Comparison of ENCODE assay signal across 10 mouse cellular contexts in the genomic region with DNA sequence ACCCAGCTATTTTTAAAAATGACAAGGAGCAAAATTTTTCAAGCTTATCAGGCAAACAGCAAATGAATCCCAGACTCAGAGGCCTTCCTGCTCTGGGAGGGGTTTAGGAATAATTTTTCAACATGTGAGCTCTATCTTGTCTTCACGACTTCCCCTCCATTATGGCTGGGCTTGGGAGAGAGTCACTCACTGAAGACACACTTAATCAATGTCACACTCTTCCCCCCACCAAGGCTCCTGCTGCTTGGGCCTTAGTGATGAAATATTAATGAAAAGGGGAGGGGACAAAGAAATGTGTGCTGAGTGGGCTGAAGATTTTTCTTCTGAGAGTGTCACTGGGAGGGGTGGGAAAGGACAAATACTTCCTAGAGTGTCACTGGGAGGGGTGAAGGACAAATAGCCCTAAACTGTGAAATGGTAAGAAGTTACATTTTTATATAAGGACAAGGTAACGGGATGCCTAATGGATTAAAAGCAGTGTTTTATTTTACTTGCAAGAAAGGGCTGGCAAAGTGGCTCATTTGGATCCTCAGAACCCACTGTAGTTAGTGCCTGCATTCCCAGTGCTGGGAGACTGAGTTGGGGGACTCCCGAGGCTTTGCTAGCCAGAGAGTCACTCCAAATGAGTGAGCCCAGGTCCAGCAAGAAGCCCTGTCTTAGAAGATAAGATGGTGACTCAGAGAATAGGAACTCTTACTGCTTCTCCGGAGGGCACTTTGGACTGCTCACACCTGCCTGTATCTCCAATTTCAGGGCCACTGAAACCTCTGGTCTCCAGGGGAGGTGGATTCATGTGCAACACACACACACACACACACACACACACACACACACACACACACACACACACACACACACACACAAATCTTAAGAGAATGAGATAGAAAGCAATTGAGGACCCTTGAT.
DNase-seq lines count a peak whose midpoint lies in the region; ATAC-seq lines count a peak whose summit lies in the region.
"Had no signal": no experiment of that assay in that cellular context is flagged by ENCODE, and none has a peak within 500 bp of the region (broad histone marks: within the 10 kb centered on the region; RNA-seq: fewer than 3 reads in every experiment).

No protein-coding gene starts in this region.

- no peak overlapping the region for H3K4me3 ChIP-seq in kidney, embryonic 15.5 days (replicated peaks)
- no peak overlapping the region for H3K4me3 ChIP-seq in forebrain, embryonic 15.5 days
- H3K4me3 ChIP-seq: liver, embryonic 15.5 days had no signal

- DNase-seq in kidney, postnatal 36 days: no peak
- DNase-seq in mesoderm, embryonic 11.5 days (ENCODE audit: low read depth, low spot score): peak; percentile 61
- peak; percentile 64 for DNase-seq in retina, embryonic 14.5 days (ENCODE audit: low spot score)
- no peak for DNase-seq in left cerebral cortex, adult 18-20 months (ENCODE audit: low spot score in 2 of 2)
- no peak for DNase-seq in natural killer cell, adult 2 months (ENCODE audit: low spot score in 2 of 2)
- no peak for DNase-seq in heart, adult 18-20 months
- DNase-seq: thymus, postnatal 14 days had no signal

- H3K36me3 ChIP-seq in kidney, embryonic 15.5 days: no peaks in the 10 kb centered on the region
- H3K36me3 ChIP-seq in forebrain, embryonic 15.5 days: no peaks in the 10 kb centered on the region
- H3K36me3 ChIP-seq: liver, embryonic 15.5 days had no signal

- no peaks in the 10 kb centered on the region for H3K27me3 ChIP-seq in kidney, embryonic 15.5 days
- no peaks in the 10 kb centered on the region for H3K27me3 ChIP-seq in forebrain, embryonic 15.5 days
- H3K27me3 ChIP-seq: liver, embryonic 15.5 days had no signal

- no peak overlapping the region for H3K4me2 ChIP-seq in kidney, embryonic 15.5 days
- 0 out of 2 replicates have a peak overlapping the region, but pooled peaks have one; percentile 5 for H3K4me2 ChIP-seq in forebrain, embryonic 15.5 days (replicated peaks)
- H3K4me2 ChIP-seq: liver, embryonic 15.5 days had no signal

- H3K4me1 ChIP-seq in kidney, embryonic 15.5 days: peaks cover 17% of the 10 kb centered on the region
- H3K4me1 ChIP-seq in forebrain, embryonic 15.5 days: peaks cover 35% of the 10 kb centered on the region
- H3K4me1 ChIP-seq: liver, embryonic 15.5 days had no signal

- H3K9ac ChIP-seq in kidney, embryonic 15.5 days: no peak overlapping the region
- H3K9ac ChIP-seq in forebrain, embryonic 15.5 days (replicated peaks): no peak overlapping the region
- H3K9ac ChIP-seq: liver, embryonic 15.5 days had no signal

- ATAC-seq in kidney, embryonic 15.5 days (replicated peaks; ENCODE audit: low FRiP score): 0 out of 2 replicates have a peak, but pooled peaks have one; percentile 61
- no peak for ATAC-seq in forebrain, embryonic 15.5 days (replicated peaks)

- no peak overlapping the region for H3K27ac ChIP-seq in kidney, embryonic 15.5 days
- peak overlapping the region; percentile 99 for H3K27ac ChIP-seq in forebrain, embryonic 15.5 days (replicated peaks)
- H3K27ac ChIP-seq: liver, embryonic 15.5 days had no signal

- H3K9me3 ChIP-seq in kidney, embryonic 15.5 days (replicated peaks): no peaks in the 10 kb centered on the region
- H3K9me3 ChIP-seq in forebrain, embryonic 15.5 days: no peaks in the 10 kb centered on the region
- H3K9me3 ChIP-seq: liver, embryonic 15.5 days had no signal

- 38% methylated on average over 4 of the region's 4 CpGs for WGBS in kidney, embryonic 15.5 days
- 19% methylated on average over 4 of the region's 4 CpGs for WGBS in forebrain, embryonic 15.5 days

Comparison
In these comparisons a context has a peak if more than half of its experiments do, and no peak if none do; other contexts are left out.
1. DNase-seq: peak in mesoderm, embryonic 11.5 days (single experiment) and retina, embryonic 14.5 days (single experiment); none in kidney, postnatal 36 days (0 of 2), left cerebral cortex, adult 18-20 months (0 of 2), natural killer cell, adult 2 months (0 of 2) and heart, adult 18-20 months (0 of 2).